In genomic region chr11:113767285-113767684, GRCm38 (mm10) we compare ENCODE assay signal across 11 mouse cellular contexts. TPM values are rescaled to one million over a fixed set of nuclear protein-coding genes. Genes with fewer than 3 reads are reported as not detected.
DNase-seq lines count a peak whose midpoint lies in the region; ATAC-seq and TF ChIP-seq lines count a peak whose summit lies in the region.
"Had no signal": no experiment of that assay in that cellular context is flagged by ENCODE, and none has a peak within 500 bp of the region (broad histone marks: within the 10 kb centered on the region; RNA-seq: fewer than 3 reads in every experiment).

No protein-coding gene starts in this region.

- 0 out of 2 replicates have a peak, but pooled peaks cover 15% of the 10 kb centered on the region for H3K4me1 ChIP-seq in kidney, postnatal 0 days (replicated peaks; ENCODE audit: insufficient read depth, low read length)
- H3K4me1 ChIP-seq in embryonic facial prominence, embryonic 11.5 days (ENCODE audit: control insufficient read depth, insufficient read depth, low read length): no peaks in the 10 kb centered on the region; the same call in 1 of the 2 replicates
- peaks cover 26% of the 10 kb centered on the region for H3K4me1 ChIP-seq in heart, embryonic 11.5 days (ENCODE audit: control insufficient read depth, insufficient read depth, low read length)
- H3K4me1 ChIP-seq in limb, embryonic 15.5 days: peaks cover 45% of the 10 kb centered on the region

- 40% methylated on average over 8 of the region's 8 CpGs for WGBS in kidney, postnatal 0 days
- WGBS in embryonic facial prominence, embryonic 11.5 days: 70% methylated on average over 8 of the region's 8 CpGs
- WGBS in heart, embryonic 11.5 days (ENCODE audit: insufficient replicate concordance): 26% methylated on average over 8 of the region's 8 CpGs
- WGBS in limb, embryonic 15.5 days: 49% methylated on average over 8 of the region's 8 CpGs

- H3K9me3 ChIP-seq in kidney, postnatal 0 days (replicated peaks; ENCODE audit: low read length): no peaks in the 10 kb centered on the region
- no peaks in the 10 kb centered on the region for H3K9me3 ChIP-seq in embryonic facial prominence, embryonic 11.5 days (replicated peaks; ENCODE audit: control insufficient read depth, low read length)
- H3K9me3 ChIP-seq in heart, embryonic 11.5 days (replicated peaks; ENCODE audit: control insufficient read depth, low read length): no peaks in the 10 kb centered on the region
- no peaks in the 10 kb centered on the region for H3K9me3 ChIP-seq in limb, embryonic 15.5 days

- no peak for TF ChIP-seq CTCF in kidney, postnatal 0 days (IDR thresholded peaks at IDR 0.05; ENCODE audit: low read depth)

- no peaks in the 10 kb centered on the region for H3K36me3 ChIP-seq in kidney, postnatal 0 days (ENCODE audit: insufficient read depth, low read length)
- H3K36me3 ChIP-seq in embryonic facial prominence, embryonic 11.5 days (replicated peaks; ENCODE audit: control insufficient read depth, insufficient read depth, low read depth, low read length): no peaks in the 10 kb centered on the region
- no peaks in the 10 kb centered on the region for H3K36me3 ChIP-seq in heart, embryonic 11.5 days (ENCODE audit: control insufficient read depth, insufficient read depth, low read length)
- H3K36me3 ChIP-seq in limb, embryonic 15.5 days: no peaks in the 10 kb centered on the region

- no peak overlapping the region for H3K9ac ChIP-seq in kidney, postnatal 0 days (ENCODE audit: low read depth, low read length)
- no peak overlapping the region for H3K9ac ChIP-seq in embryonic facial prominence, embryonic 11.5 days (replicated peaks; ENCODE audit: low read length)
- no peak overlapping the region for H3K9ac ChIP-seq in heart, embryonic 11.5 days (ENCODE audit: low read depth, low read length)
- H3K9ac ChIP-seq in limb, embryonic 15.5 days: 0 out of 2 replicates have a peak overlapping the region, but pooled peaks have one; percentile 17

- H3K27ac ChIP-seq in kidney, postnatal 0 days: peak overlapping the region; percentile 54; the same call in 1 of the 2 replicates
- H3K27ac ChIP-seq in embryonic facial prominence, embryonic 11.5 days (replicated peaks; ENCODE audit: low read depth, low read length): 0 out of 2 replicates have a peak overlapping the region, but pooled peaks have one; percentile 28
- H3K27ac ChIP-seq in heart, embryonic 11.5 days (ENCODE audit: low read depth, low read length): peak overlapping the region; percentile 68; the same call in 1 of the 2 replicates
- peak overlapping the region; percentile 65 for H3K27ac ChIP-seq in limb, embryonic 15.5 days

- DNase-seq in kidney, postnatal 0 days (ENCODE audit: low spot score): peak; percentile 57
- no peak for DNase-seq in kidney, adult 9 months
- no peak for DNase-seq in embryonic facial prominence, embryonic 11.5 days (ENCODE audit: low spot score)
- no peak for DNase-seq in right cerebral cortex, postnatal 4 days
- no peak for DNase-seq in left cerebral cortex, adult 9 months (ENCODE audit: low spot score in 2 of 2)
- DNase-seq in layer of hippocampus, postnatal 25 days (ENCODE audit: extremely low spot score in 1 of 2, low spot score in 1 of 2): no peak
- DNase-seq: cerebellum, adult 8-10 months had no signal

- no peak overlapping the region for H3K4me3 ChIP-seq in kidney, postnatal 0 days (replicated peaks; ENCODE audit: low read depth, low read length)
- H3K4me3 ChIP-seq in embryonic facial prominence, embryonic 11.5 days (ENCODE audit: low read depth, low read length): no peak overlapping the region
- no peak overlapping the region for H3K4me3 ChIP-seq in heart, embryonic 11.5 days (ENCODE audit: low read depth, low read length)
- no peak overlapping the region for H3K4me3 ChIP-seq in limb, embryonic 15.5 days

- peak overlapping the region; percentile 23; the same call in 1 of the 2 replicates for H3K4me2 ChIP-seq in kidney, postnatal 0 days (ENCODE audit: low read length)
- no peak overlapping the region for H3K4me2 ChIP-seq in embryonic facial prominence, embryonic 11.5 days (ENCODE audit: low read depth, low read length)
- peak overlapping the region; percentile 11; the same call in 1 of the 2 replicates for H3K4me2 ChIP-seq in heart, embryonic 11.5 days
- no peak overlapping the region for H3K4me2 ChIP-seq in limb, embryonic 15.5 days

- H3K27me3 ChIP-seq in kidney, postnatal 0 days (ENCODE audit: insufficient read depth, low read length): no peaks in the 10 kb centered on the region
- H3K27me3 ChIP-seq in embryonic facial prominence, embryonic 11.5 days (ENCODE audit: control insufficient read depth, insufficient read depth, low read length): no peaks in the 10 kb centered on the region
- no peaks in the 10 kb centered on the region for H3K27me3 ChIP-seq in heart, embryonic 11.5 days (ENCODE audit: control insufficient read depth, insufficient read depth, low read length)
- H3K27me3 ChIP-seq in limb, embryonic 15.5 days: no peaks in the 10 kb centered on the region

- no peak for ATAC-seq in kidney, postnatal 0 days (replicated peaks; ENCODE audit: low FRiP score, low read depth)
- ATAC-seq in embryonic facial prominence, embryonic 11.5 days (replicated peaks; ENCODE audit: insufficient number of reproducible peaks, low FRiP score, low TSS enrichment, low read depth): no peak
- ATAC-seq in heart, embryonic 11.5 days (replicated peaks; ENCODE audit: insufficient number of reproducible peaks, low FRiP score, low TSS enrichment): no peak
- no peak for ATAC-seq in limb, embryonic 15.5 days (ENCODE audit: insufficient number of reproducible peaks, low FRiP score, low TSS enrichment, low read depth)

RNA-seq across cellular contexts. Expression of gene Cdc42ep4, which starts 15.6 kb away (rescaled TPM):
- polyA plus RNA-seq in kidney, postnatal 0 days (2015; fragmentation: Nextera tagmentation; extraction: Ambion mirVana): 48.5 and 52.3 TPM in 2 replicates
- polyA plus RNA-seq in embryonic facial prominence, embryonic 11.5 days (2014; fragmentation: Nextera tagmentation; extraction: Ambion mirVana): 59.1 and 63.7 TPM in 2 replicates
- 18.4 and 19.3 TPM in 2 replicates for polyA plus RNA-seq in heart, embryonic 11.5 days (2014; fragmentation: Nextera tagmentation; extraction: Ambion mirVana)
- polyA plus RNA-seq in limb, embryonic 15.5 days (2015; fragmentation: Nextera tagmentation; extraction: Ambion mirVana): 70.1 and 72.4 TPM in 2 replicates
- total RNA-seq in layer of hippocampus, postnatal 25 days (2021): 10 to 100 TPM; 41.4 to 41.8 TPM

RNA-seq across cellular contexts. Expression of gene Cpsf4l, which starts 57.5 kb away (rescaled TPM):
- polyA plus RNA-seq in kidney, postnatal 0 days (2015; fragmentation: Nextera tagmentation; extraction: Ambion mirVana): 3.9 TPM in 2 replicates
- 0.31 TPM in 1 of 2 replicates, not detected in the other for polyA plus RNA-seq in embryonic facial prominence, embryonic 11.5 days (2014; fragmentation: Nextera tagmentation; extraction: Ambion mirVana)
- polyA plus RNA-seq in heart, embryonic 11.5 days (2014; fragmentation: Nextera tagmentation; extraction: Ambion mirVana): 0.23 and 0.30 TPM in 2 replicates
- polyA plus RNA-seq in limb, embryonic 15.5 days (2015; fragmentation: Nextera tagmentation; extraction: Ambion mirVana): 0.92 and 1.3 TPM in 2 replicates
- under 1 TPM in 1 of 2 experiments, not detected in 1; 0.22 TPM for total RNA-seq in layer of hippocampus, postnatal 25 days (2021)
- total RNA-seq: heart, adult 18-20 months; MEL had no signal

Comparison
In these comparisons a context has a peak if more than half of its experiments do, and no peak if none do; other contexts are left out.
1. H3K4me2 ChIP-seq: peak in kidney, postnatal 0 days (single experiment) and heart, embryonic 11.5 days (single experiment); none in embryonic facial prominence, embryonic 11.5 days (single experiment) and limb, embryonic 15.5 days (single experiment).
2. Peak in every context shown above with its lines, with median percentiles within 50 percentile points of each other: H3K27ac ChIP-seq.